Mouse (Mus musculus) mesoderm, embryonic 11.5 days (tissue): ENCODE results near the gene Gm7954.
A peak's percentile ranks its signal among the peaks of the same experiment; 100 is the strongest.
"Not testable (repeated sequence)": the region's sequence is repeated elsewhere in the genome, so short reads cannot be mapped to it uniquely, and the experiment has no call there.

ENCODE experiments used
- DNase-seq: peaks from one replicate; pipeline ENCODE4 v3.0.0-alpha.2; 2012; ENCODE audit warnings: low read depth, low spot score

Gm7954 gene

GRCm38 (mm10) chr14:41453418-41453817 is at the start of gene Gm7954:
Gm7954 (minus strand) TSS chr14:41453518.
- DNase-seq, result not testable (repeated sequence)

GRCm38 (mm10) chr14:41489385-41489784 is 36.1 kb upstream of the Gm7954 start, which contains the start of gene Gm3486:
Gm3486 (minus strand) TSS chr14:41489485.
- DNase-seq, result not testable (repeated sequence)

GRCm38 (mm10) chr14:41425393-41426075 is 27.8 kb downstream of the Gm7954 start:
- peak; percentile 2 for DNase-seq

GRCm38 (mm10) chr14:41424694-41425093 is 28.6 kb downstream of the Gm7954 start:
- not testable (repeated sequence) for DNase-seq

GRCm38 (mm10) chr14:41408181-41408580 is 45.1 kb downstream of the Gm7954 start, which contains the start of gene Gm6482:
Gm6482 (minus strand) TSS chr14:41408281.
- DNase-seq, result not testable (repeated sequence)
